Comparison of ENCODE assay signal across 14 mouse cellular contexts in the genomic region with DNA sequence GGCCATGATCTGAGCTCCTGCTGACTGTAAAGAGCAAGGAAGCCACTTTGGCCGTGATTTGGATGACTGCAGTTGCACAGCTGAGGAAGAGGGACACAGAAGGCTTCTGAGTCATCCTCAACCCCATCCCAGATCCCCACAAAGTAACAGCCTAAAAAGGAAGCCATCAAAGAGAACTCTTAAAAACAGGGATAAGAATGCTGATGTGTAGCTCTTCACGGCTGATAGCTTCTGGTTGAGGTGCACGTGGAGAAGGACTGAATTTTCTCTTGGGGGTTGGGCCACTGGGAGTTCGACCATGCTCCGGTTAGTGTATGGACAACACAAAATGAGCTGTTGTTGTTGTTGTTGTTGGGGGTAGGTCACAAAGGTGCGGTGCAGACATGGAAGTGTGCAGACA.
"Had no signal": no experiment of that assay in that cellular context is flagged by ENCODE, and none has a peak within 500 bp of the region (broad histone marks: within the 10 kb centered on the region; RNA-seq: fewer than 3 reads in every experiment).

No protein-coding gene starts in this region.

- H3K4me2 ChIP-seq: lung, embryonic 14.5 days; midbrain, embryonic 13.5 days; neural tube, embryonic 12.5 days had no signal

- H3K9me3 ChIP-seq: midbrain, embryonic 13.5 days had no signal

- H3K4me3 ChIP-seq: midbrain, embryonic 10.5 days; midbrain, embryonic 13.5 days; neural tube, embryonic 12.5 days had no signal

- ATAC-seq: midbrain, embryonic 13.5 days; midbrain, embryonic 16.5 days had no signal

- DNase-seq: lung, adult 18-20 months; lung, embryonic 14.5 days; lung, postnatal 10 days; lung, postnatal 4 days; right cerebral cortex, postnatal 14 days; right cerebral cortex, postnatal 4 days; spleen, adult 18-20 months; thymus, adult 18-20 months; thymus, postnatal 14 days; thymus, postnatal 36 days had no signal

- H3K4me1 ChIP-seq: midbrain, embryonic 10.5 days; midbrain, embryonic 13.5 days; neural tube, embryonic 12.5 days had no signal

- H3K36me3 ChIP-seq: midbrain, embryonic 10.5 days; midbrain, embryonic 13.5 days; neural tube, embryonic 12.5 days had no signal

- H3K27me3 ChIP-seq: midbrain, embryonic 13.5 days; neural tube, embryonic 12.5 days had no signal

- H3K9ac ChIP-seq: lung, embryonic 14.5 days; midbrain, embryonic 13.5 days; neural tube, embryonic 12.5 days had no signal

- H3K27ac ChIP-seq: midbrain, embryonic 10.5 days; midbrain, embryonic 13.5 days; neural tube, embryonic 12.5 days had no signal
